Mouse (Mus musculus): ENCODE data around the gene Skiv2l.

DNA sequence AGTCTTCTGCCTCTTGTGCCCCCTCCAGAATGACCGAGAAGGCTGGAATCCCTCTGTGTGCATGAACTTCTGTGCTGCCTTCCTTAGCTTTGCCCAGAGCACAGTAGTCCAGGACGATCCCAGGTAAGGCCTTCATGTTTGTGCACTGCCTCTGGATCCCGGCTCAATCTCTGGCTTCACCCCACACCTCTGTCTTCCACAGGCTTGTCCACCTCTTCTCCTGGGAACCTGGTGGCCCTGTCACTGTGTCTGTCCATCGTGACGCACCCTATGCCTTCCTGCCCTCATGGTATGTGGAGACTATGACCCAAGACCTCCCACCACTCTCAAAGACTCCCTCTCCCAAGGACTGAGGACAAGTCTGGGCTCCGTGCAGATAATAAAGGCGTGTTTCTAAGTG is 11.2 kb downstream of the Skiv2l start:
- TF ChIP-seq CTCF (IDR thresholded peaks at IDR 0.05; ENCODE audit: borderline replicate concordance, insufficient read depth, low read depth, low read length) = no peak
- no peak for TF ChIP-seq POLR2A (IDR thresholded peaks at IDR 0.05; ENCODE audit: borderline replicate concordance, insufficient read depth, low read length)

Data from cerebellum, adult 2 months (tissue).